31 mouse cellular contexts compared by ENCODE assay signal in the genomic region with DNA sequence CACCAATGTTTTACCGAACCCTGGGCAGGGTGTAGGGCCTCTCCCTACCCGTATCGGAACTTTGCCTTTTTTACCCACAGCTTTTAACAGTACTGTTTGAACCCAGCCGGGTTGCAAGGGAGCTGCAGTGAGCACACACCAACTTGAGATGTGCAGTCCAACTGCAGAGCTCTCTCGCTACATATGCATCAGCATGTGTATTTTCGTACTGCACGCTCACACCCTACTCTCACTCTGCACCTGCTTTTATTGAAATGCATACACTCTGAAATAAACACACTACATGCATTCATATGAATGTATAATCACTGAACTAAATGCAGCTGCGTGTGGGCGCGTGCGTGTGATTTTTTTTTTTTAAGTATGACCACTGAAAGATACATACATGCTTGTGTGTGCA. TPM values are rescaled to one million over a fixed set of nuclear protein-coding genes. Genes with fewer than 3 reads are reported as not detected.
DNase-seq lines count a peak whose midpoint lies in the region; ATAC-seq lines count a peak whose summit lies in the region.
"Had no signal": no experiment of that assay in that cellular context is flagged by ENCODE, and none has a peak within 500 bp of the region (broad histone marks: within the 10 kb centered on the region; RNA-seq: fewer than 3 reads in every experiment).

No protein-coding gene starts in this region.

- H3K27ac ChIP-seq in forebrain, embryonic 16.5 days (ENCODE audit: low read length) = no peak overlapping the region
- H3K27ac ChIP-seq in forebrain, embryonic 12.5 days = no peak overlapping the region
- no peak overlapping the region for H3K27ac ChIP-seq in midbrain, embryonic 11.5 days (ENCODE audit: low read depth, low read length)
- H3K27ac ChIP-seq: embryonic facial prominence, embryonic 10.5 days; embryonic facial prominence, embryonic 13.5 days; heart, adult 2 months; heart, embryonic 10.5 days; heart, embryonic 13.5 days; hindbrain, embryonic 14.5 days; hindbrain, postnatal 0 days had no signal

- no peak overlapping the region for H3K4me2 ChIP-seq in forebrain, embryonic 16.5 days (ENCODE audit: low read length)
- no peak overlapping the region for H3K4me2 ChIP-seq in forebrain, embryonic 12.5 days
- H3K4me2 ChIP-seq in midbrain, embryonic 11.5 days = no peak overlapping the region
- H3K4me2 ChIP-seq: embryonic facial prominence, embryonic 13.5 days; heart, embryonic 13.5 days; hindbrain, embryonic 14.5 days had no signal

- DNase-seq in right cerebral cortex, postnatal 25 days = peak; percentile 22
- DNase-seq in right cerebral cortex, adult 2 months (ENCODE audit: low spot score in 2 of 2) = no peak
- peak; percentile 44 for DNase-seq in brain, adult 2 months (ENCODE audit: low read depth, low spot score)
- DNase-seq in midbrain, embryonic 11.5 days (ENCODE audit: low spot score, missing footprints) = no peak
- DNase-seq in neural tube, embryonic 10.5 days (ENCODE audit: extremely low spot score, low spot score) = no peak
- DNase-seq: adrenal gland, adult 2 months; adrenal gland, postnatal 14 days; cerebellum, adult 11-12 months; cerebellum, adult 8-10 months; cerebellum, postnatal 10 days; cerebellum, postnatal 36 days; embryo, embryonic 11 days; gastrocnemius, postnatal 10 days; gastrocnemius, postnatal 36 days; heart, adult 2 months; heart, postnatal 14 days; heart, postnatal 4 days had no signal

- H3K9ac ChIP-seq in forebrain, embryonic 16.5 days (replicated peaks; ENCODE audit: low read depth, low read length) = no peak overlapping the region
- no peak overlapping the region for H3K9ac ChIP-seq in forebrain, embryonic 12.5 days
- H3K9ac ChIP-seq in midbrain, embryonic 11.5 days (ENCODE audit: low read length) = no peak overlapping the region
- H3K9ac ChIP-seq: embryonic facial prominence, embryonic 13.5 days; heart, embryonic 13.5 days; hindbrain, embryonic 14.5 days had no signal

- H3K27me3 ChIP-seq in forebrain, embryonic 16.5 days (replicated peaks; ENCODE audit: control insufficient read depth, insufficient read depth, low read length) = no peaks in the 10 kb centered on the region
- no peaks in the 10 kb centered on the region for H3K27me3 ChIP-seq in forebrain, embryonic 12.5 days
- no peaks in the 10 kb centered on the region for H3K27me3 ChIP-seq in midbrain, embryonic 11.5 days (ENCODE audit: control insufficient read depth, insufficient read depth, low read length)
- H3K27me3 ChIP-seq: CH12.LX; embryonic facial prominence, embryonic 13.5 days; heart, embryonic 13.5 days had no signal

- H3K36me3 ChIP-seq in forebrain, embryonic 16.5 days (ENCODE audit: control insufficient read depth, insufficient read depth) = peaks cover 2% of the 10 kb centered on the region; the same call in 1 of the 2 replicates
- peaks cover 23% of the 10 kb centered on the region for H3K36me3 ChIP-seq in forebrain, embryonic 12.5 days (replicated peaks)
- peaks cover 7% of the 10 kb centered on the region for H3K36me3 ChIP-seq in midbrain, embryonic 11.5 days (ENCODE audit: control insufficient read depth, insufficient read depth, low read length)
- H3K36me3 ChIP-seq: G1E had no signal

- ATAC-seq in forebrain, embryonic 16.5 days = peak; percentile 21; the same call in 1 of the 2 replicates
- ATAC-seq in forebrain, embryonic 12.5 days (ENCODE audit: low FRiP score) = no peak
- peak; percentile 17 for ATAC-seq in CD4-positive, CD25-positive, alpha-beta regulatory T cell, adult 4 months
- no peak for ATAC-seq in midbrain, embryonic 11.5 days (ENCODE audit: low FRiP score)
- ATAC-seq: hindbrain, postnatal 0 days; intestine, postnatal 0 days; Patski had no signal

- peaks cover 2% of the 10 kb centered on the region; the same call in 1 of the 2 replicates for H3K4me1 ChIP-seq in forebrain, embryonic 16.5 days (replicated peaks; ENCODE audit: control insufficient read depth, insufficient read depth, low read length)
- H3K4me1 ChIP-seq in forebrain, embryonic 12.5 days = peaks cover 10% of the 10 kb centered on the region
- no peaks in the 10 kb centered on the region for H3K4me1 ChIP-seq in midbrain, embryonic 11.5 days (ENCODE audit: control insufficient read depth, insufficient read depth, low read length)
- H3K4me1 ChIP-seq: heart, embryonic 10.5 days had no signal

- no peak overlapping the region for H3K4me3 ChIP-seq in forebrain, embryonic 16.5 days (replicated peaks; ENCODE audit: low read length)
- H3K4me3 ChIP-seq in forebrain, embryonic 12.5 days (replicated peaks) = no peak overlapping the region
- H3K4me3 ChIP-seq in midbrain, embryonic 11.5 days (ENCODE audit: low read depth, low read length) = no peak overlapping the region
- H3K4me3 ChIP-seq: embryonic facial prominence, embryonic 10.5 days; embryonic facial prominence, embryonic 13.5 days; erythroblast, embryonic 14.5 days; heart, adult 2 months; heart, embryonic 10.5 days; heart, embryonic 13.5 days had no signal

- WGBS in forebrain, embryonic 16.5 days = 78% methylated on average over 11 of the region's 11 CpGs
- 92% methylated on average over 11 of the region's 11 CpGs for WGBS in forebrain, embryonic 12.5 days
- WGBS in midbrain, embryonic 11.5 days = 90% methylated on average over 11 of the region's 11 CpGs

- no peaks in the 10 kb centered on the region for H3K9me3 ChIP-seq in forebrain, embryonic 16.5 days (ENCODE audit: control insufficient read depth, low read length)
- no peaks in the 10 kb centered on the region for H3K9me3 ChIP-seq in forebrain, embryonic 12.5 days
- H3K9me3 ChIP-seq in midbrain, embryonic 11.5 days (ENCODE audit: control insufficient read depth, low read length) = no peaks in the 10 kb centered on the region
- H3K9me3 ChIP-seq: embryonic facial prominence, embryonic 10.5 days; embryonic facial prominence, embryonic 13.5 days; heart, embryonic 10.5 days; heart, embryonic 13.5 days had no signal

RNA-seq across cellular contexts. Expression of gene Satb1, which starts 53.1 kb away (rescaled TPM):
- polyA plus RNA-seq in forebrain, embryonic 16.5 days (2015; fragmentation: Nextera tagmentation; extraction: Ambion mirVana) = 43.2 and 50.9 TPM in 2 replicates
- 34.9 and 37.9 TPM in 2 replicates for polyA plus RNA-seq in forebrain, embryonic 12.5 days (2016; fragmentation: Nextera tagmentation; extraction: Ambion mirVana)
- 10 to 100 TPM; 49.5 to 77.2 TPM for polyA plus RNA-seq in CD4-positive, CD25-positive, alpha-beta regulatory T cell, adult 4 months (2017; shearing (Covaris generic))
- 30.0 and 31.9 TPM in 2 replicates for polyA plus RNA-seq in midbrain, embryonic 11.5 days (2014; fragmentation: Nextera tagmentation; extraction: Ambion mirVana)
- polyA plus RNA-seq: G1E had no signal

Comparison
In these comparisons a context has a peak if more than half of its experiments do, and no peak if none do; other contexts are left out.
1. ATAC-seq: peak in forebrain, embryonic 16.5 days (single experiment) and CD4-positive, CD25-positive, alpha-beta regulatory T cell, adult 4 months (single experiment); none in forebrain, embryonic 12.5 days (single experiment) and midbrain, embryonic 11.5 days (single experiment).
2. DNase-seq: peak in right cerebral cortex, postnatal 25 days (single experiment) and brain, adult 2 months (single experiment); none in right cerebral cortex, adult 2 months (0 of 2), midbrain, embryonic 11.5 days (single experiment) and neural tube, embryonic 10.5 days (single experiment).